Mouse (Mus musculus): ENCODE data around the gene Ccnc. TPM values are rescaled to one million over a fixed set of nuclear protein-coding genes. Genes with fewer than 3 reads are reported as not detected.

The Ccnc gene
- polyA plus RNA-seq (2015; fragmentation: Nextera tagmentation; extraction: Ambion mirVana): 36.9 and 39.4 TPM in 2 replicates

DNA sequence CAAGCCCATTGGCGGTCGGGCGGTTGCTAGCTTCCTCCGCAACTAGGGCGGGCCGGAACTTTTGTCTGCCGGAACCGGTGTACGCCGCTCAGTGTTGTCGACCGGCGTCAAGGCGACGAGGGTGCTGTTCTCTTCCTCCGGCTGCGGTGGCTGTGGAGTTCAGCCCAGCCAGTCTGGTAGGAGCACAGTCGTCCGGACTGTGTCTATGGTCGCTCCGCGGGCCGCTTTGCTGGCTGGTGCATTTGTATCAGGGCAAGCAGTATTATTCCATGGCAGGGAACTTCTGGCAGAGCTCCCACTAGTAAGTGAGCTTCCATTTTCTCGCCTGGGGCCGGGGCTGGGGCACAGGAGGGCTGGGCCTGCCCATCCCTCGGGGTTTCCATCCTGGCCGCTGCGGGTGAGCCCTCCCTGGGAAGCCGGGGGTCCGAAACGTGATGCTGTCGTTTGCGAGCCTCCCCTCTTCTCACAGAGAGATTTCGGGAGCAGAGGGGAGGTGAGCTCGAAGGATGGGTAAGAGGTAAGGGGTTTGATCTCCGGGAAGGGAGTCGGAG is at the start of gene Ccnc:
Gene Ccnc (plus strand): TSS at position 87 of the 551 bp plus-strand sequence.
- peak within 1 kb of the TSS; percentile 81 for H3K27ac ChIP-seq
- ATAC-seq (ENCODE audit: insufficient number of reproducible peaks, low FRiP score, low TSS enrichment, low read depth): peak; percentile 95
- H3K27me3 ChIP-seq: no peaks in the 10 kb centered on the region
- H3K4me2 ChIP-seq: peak within 1 kb of the TSS; percentile 67
- H3K4me3 ChIP-seq: peak within 1 kb of the TSS; percentile 66
- H3K9me3 ChIP-seq: no peaks in the 10 kb centered on the region
- H3K9ac ChIP-seq: peak within 1 kb of the TSS; percentile 62
- H3K4me1 ChIP-seq: peaks cover 6% of the 10 kb centered on the region; the same call in 1 of the 2 replicates
- H3K36me3 ChIP-seq: peaks cover under 1% of the 10 kb centered on the region
- WGBS: under 1% methylated on average over 37 of the region's 37 CpGs

DNA sequence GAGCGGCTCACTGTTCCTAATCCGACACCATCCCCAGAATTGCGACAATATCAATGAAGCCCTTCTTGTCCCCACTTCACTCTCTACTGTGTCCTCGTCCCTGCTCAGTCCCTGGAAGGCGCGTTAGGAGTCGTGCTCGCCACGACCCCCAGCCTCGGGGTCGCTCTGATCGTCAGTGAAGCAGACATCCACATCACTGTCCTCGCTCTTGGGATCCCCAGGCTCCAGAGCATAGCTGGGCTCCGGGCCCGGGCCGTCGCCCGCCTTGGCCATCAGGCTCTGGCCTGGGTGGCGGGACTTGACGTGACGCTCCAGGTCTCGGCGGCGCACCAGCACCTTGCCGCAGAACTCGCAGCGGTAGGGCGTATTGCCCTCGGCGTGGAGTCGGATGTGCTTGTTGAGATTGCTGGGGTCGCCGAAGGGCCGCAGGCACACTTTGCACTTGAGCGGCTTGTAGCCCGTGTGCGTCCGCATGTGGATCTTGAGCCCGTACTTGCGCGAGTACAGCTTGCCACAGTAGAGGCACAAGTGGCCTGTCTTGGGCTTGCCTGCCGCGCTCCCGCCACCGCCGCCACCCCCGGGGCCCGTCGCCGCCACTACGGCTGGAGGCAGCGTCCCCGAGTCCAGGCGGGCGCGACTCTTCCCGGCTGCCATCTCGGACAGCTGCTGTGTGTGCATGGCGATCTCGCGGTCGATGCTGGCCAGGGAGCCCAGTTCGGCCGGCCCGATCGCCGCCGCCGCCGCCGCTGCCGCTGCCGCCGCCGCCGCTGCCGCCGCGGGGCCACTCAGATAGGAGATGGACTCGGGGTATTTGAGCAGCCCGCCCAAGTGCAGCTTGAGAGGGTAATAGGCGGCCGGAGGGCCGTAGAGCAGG is 49.2 kb upstream of the Ccnc start:
- peak overlapping the region; percentile 80 for H3K4me2 ChIP-seq
- H3K4me1 ChIP-seq: peaks cover 18% of the 10 kb centered on the region
- peak overlapping the region; percentile 47 for H3K4me3 ChIP-seq
- no peak overlapping the region for H3K9ac ChIP-seq
- no peak overlapping the region for H3K27ac ChIP-seq
- ATAC-seq (ENCODE audit: insufficient number of reproducible peaks, low FRiP score, low TSS enrichment, low read depth): no peak
- no peaks in the 10 kb centered on the region for H3K36me3 ChIP-seq
- peaks cover 89% of the 10 kb centered on the region for H3K27me3 ChIP-seq
- no peaks in the 10 kb centered on the region for H3K9me3 ChIP-seq
- WGBS: under 1% methylated on average over 81 of the region's 84 CpGs

DNA sequence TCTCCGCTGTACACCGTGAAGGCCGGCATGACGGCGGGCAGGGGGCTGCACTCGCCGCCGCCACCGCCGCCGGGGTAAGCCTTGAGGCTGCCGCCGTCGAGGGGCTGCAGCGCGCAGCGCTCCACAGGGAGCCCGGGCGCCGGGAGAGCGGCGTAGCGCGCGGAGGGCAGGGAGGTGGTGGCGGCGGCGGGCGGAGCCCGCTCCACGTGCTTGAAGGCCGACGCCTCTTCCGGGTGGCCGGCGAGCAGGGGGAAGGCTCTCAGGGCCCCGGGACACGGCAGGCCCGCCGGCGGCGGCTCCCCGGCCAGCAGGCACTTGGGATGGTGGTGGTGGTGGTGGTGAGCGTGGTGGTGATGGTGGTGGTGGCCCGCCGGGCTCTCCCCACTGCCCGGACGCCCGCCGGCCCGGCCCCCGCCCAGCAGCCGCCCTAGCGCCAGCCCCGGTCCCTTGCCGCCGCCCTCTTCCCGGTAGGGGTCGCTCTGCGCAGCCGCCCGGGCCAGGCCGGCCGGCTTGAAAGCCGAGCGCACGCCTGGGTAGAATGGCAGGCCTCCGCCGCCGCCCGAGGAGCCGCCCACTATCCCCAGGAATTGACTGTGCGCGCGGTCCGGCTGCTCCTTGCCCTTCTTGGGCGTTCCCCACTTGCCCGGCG is 48.4 kb upstream of the Ccnc start:
- peaks cover 94% of the 10 kb centered on the region for H3K27me3 ChIP-seq
- peaks cover 18% of the 10 kb centered on the region for H3K4me1 ChIP-seq
- no peaks in the 10 kb centered on the region for H3K36me3 ChIP-seq
- H3K9ac ChIP-seq: no peak overlapping the region
- peak overlapping the region; percentile 80 for H3K4me2 ChIP-seq
- 1% methylated on average over 47 of the region's 79 CpGs for WGBS
- peak; percentile 48 for ATAC-seq (ENCODE audit: insufficient number of reproducible peaks, low FRiP score, low TSS enrichment, low read depth)
- H3K4me3 ChIP-seq: peak overlapping the region; percentile 47
- no peak overlapping the region for H3K27ac ChIP-seq
- H3K9me3 ChIP-seq: no peaks in the 10 kb centered on the region

GRCm38 (mm10) chr4:21679624-21680480 is 47.6 kb upstream of the Ccnc start:
- Histone ChIP-seq H3K9ac (no peak overlapping the region), H3K9me3 (no peaks in the 10 kb centered on the region), H3K4me1 (peaks cover 18% of the 10 kb centered on the region), H3K27me3 (peaks cover 94% of the 10 kb centered on the region), H3K4me3 (peak overlapping the region; percentile 47), H3K36me3 (no peaks in the 10 kb centered on the region), H3K27ac (no peak overlapping the region), H3K4me2 (peak overlapping the region; percentile 80)
- ATAC-seq (ENCODE audit: insufficient number of reproducible peaks, low FRiP score, low TSS enrichment, low read depth): 0 out of 2 replicates have a peak, but pooled peaks have one; percentile 7
- WGBS: 3% methylated on average over 40 of the region's 42 CpGs

DNA sequence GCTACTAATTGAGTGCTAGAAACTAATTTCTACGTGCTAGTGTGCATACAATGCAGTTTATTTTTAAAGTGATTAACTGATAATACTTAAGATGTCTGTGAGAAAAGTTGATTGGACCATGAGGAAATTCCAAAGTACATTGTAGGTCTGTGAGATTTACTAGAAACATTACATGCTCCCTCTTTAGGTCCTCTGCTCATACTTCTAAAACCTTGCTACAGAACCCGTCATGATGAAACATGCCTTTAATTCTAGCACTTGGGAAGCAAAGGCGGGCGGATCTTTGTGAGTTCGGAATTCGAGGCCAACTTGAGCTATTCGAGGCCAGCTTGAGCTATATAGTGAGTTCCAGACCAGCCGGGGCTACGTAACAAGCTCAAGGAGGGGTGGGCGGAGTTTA is 46.5 kb upstream of the Ccnc start:
- WGBS: 3% methylated on average over 10 of the region's 10 CpGs
- H3K4me1 ChIP-seq: peaks cover 21% of the 10 kb centered on the region

GRCm38 (mm10) chr4:21682421-21683150 is 44.9 kb upstream of the Ccnc start:
- 11% methylated on average over 10 of the region's 10 CpGs for WGBS
- no peak for ATAC-seq (ENCODE audit: insufficient number of reproducible peaks, low FRiP score, low TSS enrichment, low read depth)

More for the DNA sequence above, 46.5 kb upstream of the Ccnc start:
- no peak for ATAC-seq (ENCODE audit: insufficient number of reproducible peaks, low FRiP score, low TSS enrichment, low read depth)
- Histone ChIP-seq H3K27ac (no peak overlapping the region), H3K4me3 (no peak overlapping the region), H3K27me3 (peaks cover 98% of the 10 kb centered on the region), H3K9me3 (no peaks in the 10 kb centered on the region), H3K36me3 (no peaks in the 10 kb centered on the region), H3K4me2 (no peak overlapping the region), H3K9ac (no peak overlapping the region)

GRCm38 (mm10) chr4:21684341-21684970 is 43.0 kb upstream of the Ccnc start:
- Histone ChIP-seq H3K9me3 (no peaks in the 10 kb centered on the region), H3K4me3 (no peak overlapping the region), H3K27ac (no peak overlapping the region), H3K4me1 (peaks cover 21% of the 10 kb centered on the region), H3K4me2 (no peak overlapping the region), H3K27me3 (peaks cover 98% of the 10 kb centered on the region), H3K9ac (no peak overlapping the region), H3K36me3 (no peaks in the 10 kb centered on the region)
- no peak for ATAC-seq (ENCODE audit: insufficient number of reproducible peaks, low FRiP score, low TSS enrichment, low read depth)
- 2% methylated on average over 14 of the region's 14 CpGs for WGBS

More at GRCm38 (mm10) chr4:21682421-21683150, 44.9 kb upstream of the Ccnc start:
- no peak overlapping the region for H3K4me2 ChIP-seq
- no peak overlapping the region for H3K27ac ChIP-seq
- H3K4me1 ChIP-seq: peaks cover 21% of the 10 kb centered on the region
- H3K27me3 ChIP-seq: peaks cover 99% of the 10 kb centered on the region
- H3K9me3 ChIP-seq: no peaks in the 10 kb centered on the region
- H3K9ac ChIP-seq: no peak overlapping the region
- H3K4me3 ChIP-seq: no peak overlapping the region
- no peaks in the 10 kb centered on the region for H3K36me3 ChIP-seq

- H3K4me3 ChIP-seq: no peak within 1 kb of the TSS
- ATAC-seq (ENCODE audit: insufficient number of reproducible peaks, low FRiP score, low TSS enrichment, low read depth): no peak
- H3K9ac ChIP-seq: no peak within 1 kb of the TSS
- WGBS: under 1% methylated on average over 38 of the region's 38 CpGs
- 0 out of 2 replicates have a peak within 1 kb of the TSS, but pooled peaks have one; percentile 7 for H3K4me2 ChIP-seq
- no peak within 1 kb of the TSS for H3K27ac ChIP-seq
- peaks cover 98% of the 10 kb centered on the region for H3K27me3 ChIP-seq
- H3K36me3 ChIP-seq: no peaks in the 10 kb centered on the region
- no peaks in the 10 kb centered on the region for H3K9me3 ChIP-seq
- peaks cover 18% of the 10 kb centered on the region for H3K4me1 ChIP-seq
These were observed 41.9 kb upstream of the Ccnc start, which contains the start of gene Prdm13 for GRCm38 (mm10) chr4:21685595-21686091. TSS of gene Prdm13 (minus strand) at chr4:21685963.

DNA sequence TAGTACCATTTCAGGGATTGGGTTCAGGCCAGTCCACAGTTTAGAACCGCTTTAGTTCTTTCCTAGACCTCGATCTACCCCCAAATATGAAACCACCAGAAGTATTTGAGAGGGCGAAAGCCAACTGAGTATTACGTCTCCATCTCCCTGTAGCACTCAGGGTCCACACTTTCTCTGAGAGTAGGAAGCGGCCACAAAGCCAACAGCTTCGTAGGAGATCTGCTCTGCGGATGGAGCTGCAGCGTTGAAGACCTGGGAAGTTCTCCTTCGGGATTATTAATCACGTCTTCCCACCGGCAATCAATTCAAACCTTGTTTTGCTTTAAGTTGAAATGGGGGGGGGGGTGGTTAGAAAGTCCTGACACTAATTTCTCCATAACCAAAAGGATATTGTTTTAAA is 41.1 kb upstream of the Ccnc start:
- Histone ChIP-seq H3K4me3 (no peak overlapping the region), H3K27me3 (peaks cover 98% of the 10 kb centered on the region), H3K9ac (no peak overlapping the region), H3K4me1 (peaks cover 18% of the 10 kb centered on the region), H3K9me3 (no peaks in the 10 kb centered on the region), H3K36me3 (no peaks in the 10 kb centered on the region), H3K4me2 (no peak overlapping the region), H3K27ac (no peak overlapping the region)
- WGBS: 3% methylated on average over 11 of the region's 11 CpGs
- no peak for ATAC-seq (ENCODE audit: insufficient number of reproducible peaks, low FRiP score, low TSS enrichment, low read depth)

DNA sequence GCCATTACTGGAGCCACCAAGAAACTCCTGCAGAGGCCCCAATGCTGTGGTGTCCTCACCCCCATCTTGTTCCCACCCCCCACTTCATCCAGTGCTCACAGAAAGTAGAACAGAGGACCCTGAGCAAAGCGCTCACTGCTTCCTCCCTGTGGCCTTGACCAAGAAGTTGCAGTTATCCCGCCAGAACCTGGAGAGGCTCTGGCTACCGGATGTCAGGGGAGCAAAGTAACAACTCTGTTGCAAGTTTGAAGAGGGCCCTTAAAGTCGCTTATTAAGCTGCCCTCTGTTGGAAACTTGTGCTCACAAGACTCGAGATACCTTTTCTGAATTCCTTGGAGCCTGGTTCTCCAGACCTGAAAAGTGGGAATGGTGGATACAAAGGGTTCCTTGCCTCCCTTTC is 40.6 kb upstream of the Ccnc start:
- ATAC-seq (ENCODE audit: insufficient number of reproducible peaks, low FRiP score, low TSS enrichment, low read depth): no peak
- H3K9ac ChIP-seq: no peak overlapping the region
- peaks cover 18% of the 10 kb centered on the region for H3K4me1 ChIP-seq
- peaks cover 98% of the 10 kb centered on the region for H3K27me3 ChIP-seq
- H3K4me3 ChIP-seq: no peak overlapping the region
- no peak overlapping the region for H3K4me2 ChIP-seq
- H3K27ac ChIP-seq: no peak overlapping the region
- H3K9me3 ChIP-seq: no peaks in the 10 kb centered on the region
- WGBS: 2% methylated on average over 5 of the region's 5 CpGs
- H3K36me3 ChIP-seq: no peaks in the 10 kb centered on the region

Measured in limb, embryonic 15.5 days (tissue).